Mouse (Mus musculus) urinary bladder, postnatal 10 days (tissue): ENCODE data around the gene Alkbh7.

Experiments
- DNase-seq: peaks from one replicate; pipeline ENCODE4 v3.0.0; 2022; ENCODE audit warnings: low spot score

Alkbh7 gene

GRCm38 (mm10) chr17:56986105-56986805 is 10.9 kb upstream of the Alkbh7 start:
- no peak for DNase-seq

GRCm38 (mm10) chr17:56988441-56988840 is 8.7 kb upstream of the Alkbh7 start:
- no peak for DNase-seq

- DNase-seq = no peak
These were observed 8.2 kb upstream of the Alkbh7 start for GRCm38 (mm10) chr17:56988921-56989430.

- no peak for DNase-seq
These were observed 7.5 kb upstream of the Alkbh7 start for GRCm38 (mm10) chr17:56989467-56990114.

- peak; percentile 69 for DNase-seq
These were observed 6.9 kb upstream of the Alkbh7 start, which contains the start of gene Clpp for GRCm38 (mm10) chr17:56990115-56990746. TSS of gene Clpp (plus strand) at chr17:56990305.

GRCm38 (mm10) chr17:56990966-56991365 is 6.2 kb upstream of the Alkbh7 start:
- no peak for DNase-seq

GRCm38 (mm10) chr17:56995046-56995445 is 2.1 kb upstream of the Alkbh7 start:
- DNase-seq = no peak

- DNase-seq = no peak
These were observed 633 bp upstream of the Alkbh7 start for GRCm38 (mm10) chr17:56996506-56996905.

- DNase-seq = no peak
These were observed 2.3 kb downstream of the Alkbh7 start for GRCm38 (mm10) chr17:56999414-56999813.

- DNase-seq = no peak
These were observed 3.0 kb downstream of the Alkbh7 start, which contains the start of gene Pspn for GRCm38 (mm10) chr17:56999968-57000609. TSS of gene Pspn (minus strand) at chr17:57000018.

GRCm38 (mm10) chr17:57001228-57001627 is 4.1 kb downstream of the Alkbh7 start:
- DNase-seq = no peak

- DNase-seq = no peak
These were observed 6.9 kb downstream of the Alkbh7 start for GRCm38 (mm10) chr17:57003994-57004393.

- DNase-seq = no peak
These were observed 10.2 kb downstream of the Alkbh7 start for GRCm38 (mm10) chr17:57007137-57007905.

- DNase-seq = no peak
These were observed 13.7 kb downstream of the Alkbh7 start for GRCm38 (mm10) chr17:57010911-57011235.

- peak; percentile 68 for DNase-seq
These were observed 14.3 kb downstream of the Alkbh7 start, which contains the start of the genes Gtf2f1 and Gm17949 for GRCm38 (mm10) chr17:57011236-57012141. TSS of gene Gtf2f1 (minus strand) at chr17:57011288. TSS of gene Gm17949 (plus strand) at chr17:57011469.

- no peak for DNase-seq
These were observed 15.2 kb downstream of the Alkbh7 start for GRCm38 (mm10) chr17:57012245-57012795.

- DNase-seq = no peak
These were observed 22.6 kb downstream of the Alkbh7 start for GRCm38 (mm10) chr17:57019693-57020092.

GRCm38 (mm10) chr17:57020960-57021359 is 23.8 kb downstream of the Alkbh7 start:
- no peak for DNase-seq

GRCm38 (mm10) chr17:57027471-57027870 is 30.3 kb downstream of the Alkbh7 start:
- no peak for DNase-seq

GRCm38 (mm10) chr17:57029691-57030090 is 32.6 kb downstream of the Alkbh7 start:
- no peak for DNase-seq
